Comparison of ENCODE assay signal across 8 mouse cellular contexts in the genomic region with DNA sequence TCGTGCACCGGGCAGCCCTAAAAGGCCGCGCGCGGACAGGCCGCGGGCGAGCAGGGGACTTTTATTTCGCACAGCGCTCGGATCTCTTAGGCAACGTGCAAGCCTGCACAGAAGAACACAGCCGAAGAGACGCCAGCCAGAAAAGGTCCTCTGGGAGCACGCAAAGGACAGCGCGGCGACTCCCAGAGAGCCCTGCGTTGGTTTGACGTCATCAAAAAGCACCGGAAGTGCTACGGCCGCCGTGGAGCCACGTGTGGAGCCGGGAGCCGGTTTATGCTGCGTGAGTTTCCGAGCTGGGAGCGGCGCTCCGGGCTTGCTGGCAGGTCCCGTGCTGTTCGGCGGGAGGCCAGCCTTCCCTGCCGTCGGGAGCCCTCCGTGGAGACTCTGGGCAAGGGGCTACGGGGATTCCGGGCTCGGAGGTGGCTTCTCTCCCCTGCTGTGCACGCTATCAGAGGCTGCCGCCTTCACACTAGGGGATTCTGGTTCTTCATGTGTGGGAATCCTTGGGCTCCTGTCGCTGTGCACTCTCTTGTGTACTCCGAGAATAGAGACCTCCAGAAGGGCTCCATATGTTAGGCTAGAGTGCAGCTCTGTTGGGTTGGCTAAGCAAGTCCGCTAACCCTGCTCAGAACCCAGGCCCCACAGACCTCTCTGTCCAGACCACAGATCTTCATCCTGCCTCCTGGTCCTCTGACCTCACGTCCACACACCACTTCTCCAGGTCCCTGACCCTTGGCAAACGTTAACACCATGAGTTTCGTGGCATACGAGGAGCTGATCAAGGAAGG. TPM values are rescaled to one million over a fixed set of nuclear protein-coding genes. Genes with fewer than 3 reads are reported as not detected.
DNase-seq lines count a peak whose midpoint lies in the region; ATAC-seq and TF ChIP-seq lines count a peak whose summit lies in the region.

Trmt61a (plus strand) TSS at position 224 of the 788 bp plus-strand sequence.

- under 1% methylated on average over 51 of the region's 51 CpGs for WGBS in hindbrain, embryonic 16.5 days

- H3K4me3 ChIP-seq in gastrocnemius, adult 2 months = peak within 1 kb of the TSS; percentile 80
- H3K4me3 ChIP-seq in hindbrain, embryonic 16.5 days (ENCODE audit: low read length) = peak within 1 kb of the TSS; percentile 60

- peak within 1 kb of the TSS; percentile 80 for H3K9ac ChIP-seq in hindbrain, embryonic 16.5 days (ENCODE audit: low read depth, low read length)

- H3K4me2 ChIP-seq in hindbrain, embryonic 16.5 days (ENCODE audit: low read length) = peak within 1 kb of the TSS; percentile 97

- H3K36me3 ChIP-seq in hindbrain, embryonic 16.5 days (ENCODE audit: control insufficient read depth, insufficient read depth, low read length) = no peaks in the 10 kb centered on the region

- ATAC-seq in common myeloid progenitor, adult 5-6 weeks (replicated peaks; ENCODE audit: low read depth, poor library complexity, severe bottlenecking) = peak; percentile 80
- ATAC-seq in hindbrain, embryonic 16.5 days = peak; percentile 88
- ATAC-seq in megakaryocyte progenitor cell, adult 5-6 weeks (replicated peaks; ENCODE audit: poor library complexity) = peak; percentile 82

- peaks cover 19% of the 10 kb centered on the region for H3K4me1 ChIP-seq in hindbrain, embryonic 16.5 days (ENCODE audit: control insufficient read depth, insufficient read depth, low read depth, low read length)

- H3K9me3 ChIP-seq in hindbrain, embryonic 16.5 days (ENCODE audit: control insufficient read depth, low read length) = no peaks in the 10 kb centered on the region

- no peak for TF ChIP-seq CTCF in gastrocnemius, adult 2 months (IDR thresholded peaks at IDR 0.05)

- DNase-seq in adipocyte (ENCODE audit: low spot score) = peak; percentile 97
- DNase-seq in gastrocnemius, adult 2 months = peak; percentile 95
- peak; percentile 88 to 95 for DNase-seq in left cerebral cortex, postnatal 10 days (ENCODE audit: extremely low spot score in 1 of 2, low spot score in 2 of 2)
- peak; percentile 95 for DNase-seq in right cerebral cortex, postnatal 10 days (ENCODE audit: low spot score in 2 of 2)
- DNase-seq in urinary bladder, postnatal 14 days (ENCODE audit: low spot score) = peak; percentile 93

- peaks cover 2% of the 10 kb centered on the region; the same call in 1 of the 2 replicates for H3K27me3 ChIP-seq in hindbrain, embryonic 16.5 days (replicated peaks; ENCODE audit: control insufficient read depth, insufficient read depth, low read length)

- peak within 1 kb of the TSS; percentile 95 for H3K27ac ChIP-seq in gastrocnemius, adult 2 months
- H3K27ac ChIP-seq in hindbrain, embryonic 16.5 days (ENCODE audit: low read depth, low read length) = peak within 1 kb of the TSS; percentile 92

- intact Hi-C loops in gastrocnemius, adult 2 months (cut with DNase I) = loop anchor here (5.0 kb wide), 1 partner anchor 34 kb away; the partner anchor contains the start of genes Apopt1 and Bag5
- intact Hi-C loops in left cerebral cortex, postnatal 10 days (cut with DNase I) = no loop called here

RNA-seq across cellular contexts. Expression of gene Trmt61a, which starts in this region (rescaled TPM):
- 6.2 and 12.7 TPM in 2 replicates for total RNA-seq in common myeloid progenitor, adult 5-6 weeks (2017)
- 1 to 10 TPM; 3.1 to 3.8 TPM for total RNA-seq in gastrocnemius, adult 2 months (2021)
- polyA plus RNA-seq in hindbrain, embryonic 16.5 days (2015; fragmentation: Nextera tagmentation; extraction: Ambion mirVana) = 8.8 and 11.1 TPM in 2 replicates
- total RNA-seq in left cerebral cortex, postnatal 10 days (2021) = 10 to 100 TPM; 19.2 to 19.5 TPM
- 8.6 and 8.8 TPM in 2 replicates for total RNA-seq in megakaryocyte progenitor cell, adult 5-6 weeks (2015)
- 8.0 and 11.2 TPM in 2 replicates for total RNA-seq in megakaryocyte progenitor cell, adult 5-6 weeks (2017)

Comparison
In these comparisons a context has a peak if more than half of its experiments do, and no peak if none do; other contexts are left out.
1. Peak in every context shown above with its lines: DNase-seq, ATAC-seq, H3K4me3 ChIP-seq and H3K27ac ChIP-seq.